Mouse (Mus musculus): ENCODE measurements around the gene Foxred2. TPM values are rescaled to one million over a fixed set of nuclear protein-coding genes. Genes with fewer than 3 reads are reported as not detected.

Foxred2 gene
- polyA plus RNA-seq, 1 experiment from 2014 or later: 4.5 TPM

DNA sequence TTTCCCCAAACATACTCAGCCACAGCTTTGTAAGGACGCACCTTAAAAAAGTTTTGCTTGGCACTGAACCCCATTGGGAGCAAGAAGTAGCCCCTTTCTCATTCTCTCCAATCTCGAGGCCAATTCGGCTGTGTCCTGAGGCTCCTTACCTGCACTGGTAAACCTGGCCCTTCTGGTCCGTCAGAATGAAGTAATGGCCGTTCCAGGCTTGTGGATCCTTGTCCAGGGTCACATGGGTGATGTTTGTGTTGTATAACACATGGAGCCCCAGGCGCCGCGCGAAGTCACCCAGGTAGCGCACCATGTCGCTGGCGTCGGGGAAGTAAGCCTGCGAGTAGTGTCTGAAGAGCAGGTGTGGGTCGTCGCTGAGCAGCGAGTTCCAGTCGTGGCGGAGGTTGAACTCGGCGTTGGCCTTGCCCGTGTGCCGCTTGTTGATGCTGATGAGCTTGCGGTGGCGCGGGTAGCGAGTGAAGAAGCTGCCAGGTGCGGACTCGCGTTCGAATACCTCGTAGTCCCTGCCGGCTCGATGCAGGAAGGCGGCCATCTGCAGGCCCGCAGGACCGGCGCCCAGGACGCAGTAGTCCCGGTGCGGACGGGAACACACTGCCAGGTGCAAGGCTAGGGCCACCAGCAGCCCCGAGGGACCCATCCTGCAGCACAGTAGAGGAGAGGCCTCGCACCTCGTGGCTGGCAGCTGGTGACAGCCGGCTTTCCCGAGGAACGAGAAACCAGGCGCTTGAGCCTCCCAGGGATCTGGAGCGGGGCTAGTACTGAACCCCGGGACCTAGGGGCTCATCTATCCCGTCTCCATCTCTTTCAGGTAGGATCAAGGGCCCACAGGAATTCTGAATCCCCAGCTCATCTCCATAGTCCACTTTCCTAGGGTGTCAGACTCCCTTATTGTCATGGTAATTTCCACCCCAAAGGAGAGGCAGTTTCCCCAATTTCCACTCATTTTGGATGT, 800 bp downstream of the Foxred2 start:
- Histone ChIP-seq H3K4me2 (ENCODE audit: low read depth, low read length) (peak overlapping the region; percentile 84), H3K9ac (ENCODE audit: low read depth, low read length) (peak overlapping the region; percentile 65), H3K4me1 (ENCODE audit: control insufficient read depth, insufficient read depth, low read length) (peaks cover 16% of the 10 kb centered on the region), H3K36me3 (ENCODE audit: control insufficient read depth, insufficient read depth, low read length) (peaks cover 30% of the 10 kb centered on the region), H3K27ac (replicated peaks; ENCODE audit: low read depth, low read length) (no peak overlapping the region), H3K4me3 (ENCODE audit: low read depth, low read length) (peak overlapping the region; percentile 57), H3K27me3 (replicated peaks; ENCODE audit: control insufficient read depth, insufficient read depth, low read length) (peaks cover 13% of the 10 kb centered on the region; the same call in 1 of the 2 replicates), H3K9me3 (ENCODE audit: control insufficient read depth, low read length) (no peaks in the 10 kb centered on the region)
- DNase-seq (ENCODE audit: low spot score) (peak; percentile 15), ATAC-seq (ENCODE audit: low read depth) (peak; percentile 15)
- 7% methylated on average over 42 of the region's 52 CpGs for WGBS

DNA sequence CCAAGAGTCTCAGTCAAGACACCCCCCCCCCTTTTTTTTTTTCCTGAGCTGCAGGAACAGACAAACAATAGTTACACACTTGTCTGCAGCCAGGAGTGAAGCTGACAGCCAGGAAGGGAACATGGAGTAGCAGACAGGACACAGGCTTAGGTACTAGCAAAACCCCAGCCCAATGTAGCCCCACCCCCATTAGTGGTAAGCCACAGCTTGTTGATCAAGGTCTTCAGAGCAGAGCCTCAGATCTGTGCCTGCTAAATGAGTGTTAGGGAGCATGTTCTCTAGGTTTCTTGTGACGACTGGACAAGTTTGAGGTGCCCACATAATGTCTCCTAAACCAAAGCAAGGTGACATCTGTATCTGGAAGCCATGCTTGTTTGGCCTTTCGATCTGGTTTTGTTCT, 2.2 kb downstream of the Foxred2 start:
- no peak for ATAC-seq (ENCODE audit: low read depth)
- no peak overlapping the region for H3K9ac ChIP-seq (ENCODE audit: low read depth, low read length)
- no peak overlapping the region for H3K4me3 ChIP-seq (ENCODE audit: low read depth, low read length)

DNA sequence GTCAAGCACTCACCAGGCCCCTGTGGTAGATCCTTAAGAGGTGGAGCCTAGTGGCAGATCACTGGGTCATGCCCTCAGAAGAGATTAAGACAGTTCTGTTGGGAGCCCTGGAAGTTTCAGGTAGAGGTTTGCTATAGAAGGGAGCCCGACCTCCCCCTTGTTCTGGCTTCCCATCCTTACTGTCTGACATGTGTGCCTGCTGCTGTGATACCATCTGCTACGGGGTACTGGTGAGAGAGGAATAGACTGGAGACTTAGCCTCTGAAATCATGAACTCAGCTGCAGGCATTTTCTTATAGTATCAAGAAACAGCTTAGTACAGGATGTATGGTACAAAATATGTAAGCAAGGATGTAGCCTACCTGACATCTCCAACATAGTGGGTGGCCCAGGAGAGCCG, 3.6 kb downstream of the Foxred2 start:
- WGBS: 98% methylated on average over 3 of the region's 3 CpGs
- ATAC-seq (ENCODE audit: low read depth) (no peak), DNase-seq (ENCODE audit: low spot score) (no peak)
- Histone ChIP-seq H3K4me2 (ENCODE audit: low read depth, low read length) (no peak overlapping the region), H3K4me1 (ENCODE audit: control insufficient read depth, insufficient read depth, low read length) (peaks cover 16% of the 10 kb centered on the region), H3K4me3 (ENCODE audit: low read depth, low read length) (no peak overlapping the region), H3K27me3 (replicated peaks; ENCODE audit: control insufficient read depth, insufficient read depth, low read length) (peaks cover 13% of the 10 kb centered on the region; the same call in 1 of the 2 replicates), H3K9ac (ENCODE audit: low read depth, low read length) (no peak overlapping the region), H3K36me3 (ENCODE audit: control insufficient read depth, insufficient read depth, low read length) (0 out of 2 replicates have a peak, but pooled peaks cover 15% of the 10 kb centered on the region), H3K9me3 (ENCODE audit: control insufficient read depth, low read length) (no peaks in the 10 kb centered on the region), H3K27ac (replicated peaks; ENCODE audit: low read depth, low read length) (no peak overlapping the region)

More for the DNA sequence above, 2.2 kb downstream of the Foxred2 start:
- H3K27me3 ChIP-seq (replicated peaks; ENCODE audit: control insufficient read depth, insufficient read depth, low read length): peaks cover 13% of the 10 kb centered on the region; the same call in 1 of the 2 replicates
- WGBS: 85% methylated on average over 2 of the region's 2 CpGs
- peaks cover 16% of the 10 kb centered on the region for H3K4me1 ChIP-seq (ENCODE audit: control insufficient read depth, insufficient read depth, low read length)
- no peak overlapping the region for H3K27ac ChIP-seq (replicated peaks; ENCODE audit: low read depth, low read length)
- H3K9me3 ChIP-seq (ENCODE audit: control insufficient read depth, low read length): no peaks in the 10 kb centered on the region
- peaks cover 20% of the 10 kb centered on the region for H3K36me3 ChIP-seq (ENCODE audit: control insufficient read depth, insufficient read depth, low read length)
- no peak for DNase-seq (ENCODE audit: low spot score)
- H3K4me2 ChIP-seq (ENCODE audit: low read depth, low read length): no peak overlapping the region

DNA sequence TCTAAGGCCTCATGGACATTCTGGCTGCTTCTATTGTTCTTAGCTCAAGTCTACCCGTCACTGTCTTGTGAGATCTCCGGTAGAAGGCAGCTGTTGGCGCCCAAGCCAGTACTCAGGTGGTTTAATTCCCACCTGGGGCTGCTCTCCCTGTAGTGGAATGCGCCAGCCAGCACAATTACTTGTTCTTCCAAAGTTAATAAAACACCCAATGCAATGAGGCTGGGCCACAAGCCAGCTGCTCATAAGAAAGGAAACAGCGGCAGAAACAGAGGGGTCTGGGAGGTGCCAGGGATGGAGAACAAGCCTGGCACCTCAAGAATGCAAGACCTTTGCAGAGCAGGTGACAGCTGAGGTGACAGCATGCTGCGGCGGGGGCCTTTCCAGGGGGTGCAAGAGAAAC, 7.5 kb downstream of the Foxred2 start:
- Histone ChIP-seq H3K4me2 (ENCODE audit: low read depth, low read length) (no peak overlapping the region), H3K27ac (replicated peaks; ENCODE audit: low read depth, low read length) (no peak overlapping the region), H3K9me3 (ENCODE audit: control insufficient read depth, low read length) (no peaks in the 10 kb centered on the region), H3K36me3 (ENCODE audit: control insufficient read depth, insufficient read depth, low read length) (peaks cover 28% of the 10 kb centered on the region), H3K9ac (ENCODE audit: low read depth, low read length) (no peak overlapping the region), H3K4me1 (ENCODE audit: control insufficient read depth, insufficient read depth, low read length) (no peaks in the 10 kb centered on the region), H3K27me3 (replicated peaks; ENCODE audit: control insufficient read depth, insufficient read depth, low read length) (no peaks in the 10 kb centered on the region), H3K4me3 (ENCODE audit: low read depth, low read length) (no peak overlapping the region)
- ATAC-seq (ENCODE audit: low read depth) (no peak), DNase-seq (ENCODE audit: low spot score) (no peak)
- 88% methylated on average over 7 of the region's 7 CpGs for whole genome bisulfite sequencing

DNA sequence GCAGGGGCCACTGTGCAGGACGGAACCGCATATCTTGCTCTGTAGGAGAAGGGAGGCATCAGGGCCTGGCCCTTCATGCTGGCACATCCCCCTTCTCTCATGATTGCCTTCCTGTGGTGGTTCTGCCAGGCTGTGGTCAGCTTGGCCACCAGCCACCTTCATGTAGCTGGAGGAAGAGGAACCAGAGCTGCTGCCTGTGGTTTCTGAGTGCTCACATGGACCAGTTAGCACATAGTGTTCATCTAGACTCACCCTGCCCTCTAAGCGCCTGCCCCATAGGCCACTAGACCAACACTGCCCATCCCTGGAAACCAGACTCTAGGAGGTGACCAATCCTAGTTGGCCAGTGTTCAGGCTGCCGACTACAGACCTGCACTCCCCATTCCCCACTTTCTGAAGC, 10.8 kb downstream of the Foxred2 start:
- Histone ChIP-seq H3K4me1 (ENCODE audit: control insufficient read depth, insufficient read depth, low read length) (no peaks in the 10 kb centered on the region), H3K4me2 (ENCODE audit: low read depth, low read length) (no peak overlapping the region), H3K4me3 (ENCODE audit: low read depth, low read length) (no peak overlapping the region), H3K9ac (ENCODE audit: low read depth, low read length) (no peak overlapping the region), H3K36me3 (ENCODE audit: control insufficient read depth, insufficient read depth, low read length) (peaks cover 27% of the 10 kb centered on the region), H3K9me3 (ENCODE audit: control insufficient read depth, low read length) (no peaks in the 10 kb centered on the region), H3K27ac (replicated peaks; ENCODE audit: low read depth, low read length) (no peak overlapping the region), H3K27me3 (replicated peaks; ENCODE audit: control insufficient read depth, insufficient read depth, low read length) (no peaks in the 10 kb centered on the region)
- ATAC-seq (ENCODE audit: low read depth) (no peak; the same call in 1 of the 2 replicates), DNase-seq (ENCODE audit: low spot score) (peak; percentile 17)
- WGBS: 83% methylated on average over 4 of the region's 4 CpGs

DNA sequence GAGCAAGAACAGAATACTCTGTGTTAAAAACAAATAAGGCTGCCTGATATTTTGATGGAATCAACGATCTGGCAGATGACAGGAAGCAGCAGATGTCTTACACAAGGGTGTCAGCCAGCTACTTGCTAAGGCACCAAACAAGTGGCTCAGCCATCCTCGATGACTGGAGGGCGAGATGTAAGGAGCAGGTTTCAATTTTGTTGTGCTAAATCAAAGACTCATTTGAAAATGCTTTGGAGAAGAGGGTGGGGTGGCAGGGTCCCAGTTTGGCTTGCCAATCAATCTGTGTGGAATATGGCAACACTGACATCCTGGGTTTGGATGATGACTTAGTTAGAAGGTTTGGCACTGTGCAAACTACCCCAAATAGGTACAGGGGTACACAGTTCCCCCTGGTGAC, 15.0 kb downstream of the Foxred2 start:
- 81% methylated on average over 3 of the region's 3 CpGs for WGBS
- no peaks in the 10 kb centered on the region for H3K4me1 ChIP-seq (ENCODE audit: control insufficient read depth, insufficient read depth, low read length)
- ATAC-seq (ENCODE audit: low read depth) (no peak), DNase-seq (ENCODE audit: low spot score) (no peak)
- no peak overlapping the region for H3K4me3 ChIP-seq (ENCODE audit: low read depth, low read length)
- no peak overlapping the region for H3K9ac ChIP-seq (ENCODE audit: low read depth, low read length)
- H3K4me2 ChIP-seq (ENCODE audit: low read depth, low read length): no peak overlapping the region
- peaks cover 10% of the 10 kb centered on the region; the same call in 1 of the 2 replicates for H3K36me3 ChIP-seq (ENCODE audit: control insufficient read depth, insufficient read depth, low read length)
- no peaks in the 10 kb centered on the region for H3K9me3 ChIP-seq (ENCODE audit: control insufficient read depth, low read length)
- no peaks in the 10 kb centered on the region for H3K27me3 ChIP-seq (replicated peaks; ENCODE audit: control insufficient read depth, insufficient read depth, low read length)
- no peak overlapping the region for H3K27ac ChIP-seq (replicated peaks; ENCODE audit: low read depth, low read length)

DNA sequence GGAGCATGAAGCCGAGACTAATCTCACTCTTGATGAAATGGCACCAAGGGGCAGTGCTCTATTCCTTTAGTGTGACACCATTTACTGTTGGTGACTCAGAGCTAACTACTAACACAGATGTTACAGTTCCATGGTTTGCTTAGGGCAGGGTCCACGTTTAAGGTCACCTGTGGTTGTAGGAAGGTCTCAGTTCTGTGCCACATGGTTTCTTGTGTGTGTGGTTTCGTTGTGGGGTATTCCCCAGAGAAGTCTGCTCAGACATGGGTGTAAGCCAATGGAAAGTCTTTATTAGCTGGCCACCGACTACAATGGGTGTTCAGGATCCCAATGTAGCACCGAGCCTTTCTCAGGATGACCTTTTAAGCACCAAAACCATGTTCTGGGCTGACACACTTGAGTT, 18.0 kb downstream of the Foxred2 start:
- Histone ChIP-seq H3K4me3 (ENCODE audit: low read depth, low read length) (no peak overlapping the region), H3K27me3 (replicated peaks; ENCODE audit: control insufficient read depth, insufficient read depth, low read length) (no peaks in the 10 kb centered on the region), H3K4me1 (ENCODE audit: control insufficient read depth, insufficient read depth, low read length) (peaks cover 4% of the 10 kb centered on the region; the same call in 1 of the 2 replicates), H3K36me3 (ENCODE audit: control insufficient read depth, insufficient read depth, low read length) (no peaks in the 10 kb centered on the region), H3K27ac (replicated peaks; ENCODE audit: low read depth, low read length) (no peak overlapping the region), H3K9ac (ENCODE audit: low read depth, low read length) (no peak overlapping the region), H3K4me2 (ENCODE audit: low read depth, low read length) (no peak overlapping the region), H3K9me3 (ENCODE audit: control insufficient read depth, low read length) (no peaks in the 10 kb centered on the region)
- DNase-seq (ENCODE audit: low spot score) (no peak), ATAC-seq (ENCODE audit: low read depth) (no peak)
- WGBS: 72% methylated on average over 5 of the region's 5 CpGs

DNA sequence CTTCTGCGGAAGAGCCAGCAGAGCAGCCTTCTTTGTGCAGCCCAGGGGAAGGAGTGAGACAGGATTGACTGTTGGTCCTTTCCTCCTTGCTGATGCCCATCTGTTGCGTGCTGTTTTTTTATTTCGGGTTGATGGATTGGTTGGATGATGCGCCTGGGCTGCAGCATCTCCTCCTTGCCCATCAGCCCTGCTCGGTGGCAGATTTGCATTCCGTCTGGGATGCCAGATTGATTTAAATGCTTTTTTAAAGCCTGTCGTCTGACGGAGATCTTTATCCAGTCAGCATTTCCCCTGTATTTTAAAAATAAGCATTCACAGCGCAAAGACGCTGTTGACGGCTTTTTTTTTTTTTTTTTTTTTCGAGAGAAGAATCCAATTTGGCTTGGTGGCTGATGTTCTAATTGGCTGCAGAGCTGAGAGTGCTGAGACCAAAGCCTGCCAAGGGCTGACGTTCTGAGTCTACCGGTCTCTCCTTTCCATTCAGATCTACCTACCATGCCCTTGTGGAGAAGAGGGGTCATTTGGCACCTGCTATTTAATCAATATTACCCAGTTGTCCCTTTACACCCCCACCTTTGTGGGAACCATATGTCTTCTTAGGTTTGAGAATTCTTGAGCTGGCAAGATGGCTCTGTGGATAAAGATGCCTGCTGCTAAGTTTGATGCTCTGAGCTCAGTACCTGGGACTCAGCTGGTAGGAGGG, 20.7 kb downstream of the Foxred2 start:
- no peak for DNase-seq (ENCODE audit: low spot score)
- 72% methylated on average over 14 of the region's 14 CpGs for WGBS
- no peak overlapping the region for H3K4me3 ChIP-seq (ENCODE audit: low read depth, low read length)
- ATAC-seq (ENCODE audit: low read depth): no peak
- H3K27me3 ChIP-seq (replicated peaks; ENCODE audit: control insufficient read depth, insufficient read depth, low read length): no peaks in the 10 kb centered on the region
- peaks cover 5% of the 10 kb centered on the region; the same call in 1 of the 2 replicates for H3K4me1 ChIP-seq (ENCODE audit: control insufficient read depth, insufficient read depth, low read length)
- no peak overlapping the region for H3K4me2 ChIP-seq (ENCODE audit: low read depth, low read length)
- H3K36me3 ChIP-seq (ENCODE audit: control insufficient read depth, insufficient read depth, low read length): no peaks in the 10 kb centered on the region
- H3K9me3 ChIP-seq (ENCODE audit: control insufficient read depth, low read length): no peaks in the 10 kb centered on the region
- H3K27ac ChIP-seq (replicated peaks; ENCODE audit: low read depth, low read length): no peak overlapping the region
- no peak overlapping the region for H3K9ac ChIP-seq (ENCODE audit: low read depth, low read length)
